8 mouse cellular contexts compared by ENCODE assay signal in genomic region chr10:115316313-115316712, GRCm38 (mm10). TPM values are rescaled to one million over a fixed set of nuclear protein-coding genes. Genes with fewer than 3 reads are reported as not detected.
DNase-seq lines count a peak whose midpoint lies in the region; ATAC-seq and TF ChIP-seq lines count a peak whose summit lies in the region.

No protein-coding gene starts in this region.

- peaks cover 28% of the 10 kb centered on the region for H3K4me1 ChIP-seq in lung, embryonic 15.5 days
- H3K4me1 ChIP-seq in lung, adult 2 months (ENCODE audit: control insufficient read depth, insufficient read depth, low read length), result peaks cover 26% of the 10 kb centered on the region
- H3K4me1 ChIP-seq in intestine, embryonic 14.5 days (replicated peaks; ENCODE audit: control insufficient read depth, insufficient read depth, low read length), result peaks cover 19% of the 10 kb centered on the region
- peaks cover 20% of the 10 kb centered on the region for H3K4me1 ChIP-seq in neural tube, embryonic 14.5 days (ENCODE audit: control insufficient read depth, insufficient read depth, low read length)

- peak overlapping the region; percentile 96 for H3K27ac ChIP-seq in lung, embryonic 15.5 days
- H3K27ac ChIP-seq in intestine, embryonic 14.5 days (ENCODE audit: low read depth), result peak overlapping the region; percentile 94; the same call in 1 of the 2 replicates
- peak overlapping the region; percentile 98; the same call in 1 of the 2 replicates for H3K27ac ChIP-seq in neural tube, embryonic 14.5 days (ENCODE audit: low read depth, low read length)

- H3K4me3 ChIP-seq in lung, embryonic 15.5 days, result peak overlapping the region; percentile 80
- no peak overlapping the region for H3K4me3 ChIP-seq in lung, adult 2 months (replicated peaks; ENCODE audit: extremely low read depth, low read depth, low read length)
- H3K4me3 ChIP-seq in intestine, embryonic 14.5 days (ENCODE audit: low read depth, low read length), result peak overlapping the region; percentile 88
- H3K4me3 ChIP-seq in neural tube, embryonic 14.5 days (ENCODE audit: low read depth, low read length), result peak overlapping the region; percentile 93

- H3K9ac ChIP-seq in lung, embryonic 15.5 days, result no peak overlapping the region
- peak overlapping the region; percentile 93 for H3K9ac ChIP-seq in intestine, embryonic 14.5 days (ENCODE audit: low read length)
- no peak overlapping the region; the same call in 1 of the 2 replicates for H3K9ac ChIP-seq in neural tube, embryonic 14.5 days (replicated peaks; ENCODE audit: low read depth, low read length)

- no peak for TF ChIP-seq POLR2A in lung, adult 2 months (IDR thresholded peaks at IDR 0.05; ENCODE audit: borderline replicate concordance, extremely low read depth, low read depth, low read length)

- H3K9me3 ChIP-seq in lung, embryonic 15.5 days, result no peaks in the 10 kb centered on the region
- H3K9me3 ChIP-seq in intestine, embryonic 14.5 days (ENCODE audit: control insufficient read depth, low read length), result no peaks in the 10 kb centered on the region
- H3K9me3 ChIP-seq in neural tube, embryonic 14.5 days (ENCODE audit: control insufficient read depth, low read length), result no peaks in the 10 kb centered on the region

- TF ChIP-seq CTCF in lung, adult 2 months (IDR thresholded peaks at IDR 0.05; ENCODE audit: insufficient read depth, low read length), result no peak

- no peaks in the 10 kb centered on the region for H3K36me3 ChIP-seq in lung, embryonic 15.5 days
- no peaks in the 10 kb centered on the region for H3K36me3 ChIP-seq in intestine, embryonic 14.5 days (ENCODE audit: control insufficient read depth, insufficient read depth, low read length)
- H3K36me3 ChIP-seq in neural tube, embryonic 14.5 days (ENCODE audit: control insufficient read depth, insufficient read depth, low read length), result no peaks in the 10 kb centered on the region

- WGBS in lung, embryonic 15.5 days, result 50% methylated on average over 11 of the region's 11 CpGs
- 50% methylated on average over 11 of the region's 11 CpGs for WGBS in lung, adult 2 months
- WGBS in intestine, embryonic 14.5 days, result 65% methylated on average over 11 of the region's 11 CpGs
- 57% methylated on average over 11 of the region's 11 CpGs for WGBS in neural tube, embryonic 14.5 days

- no peak for ATAC-seq in lung, embryonic 15.5 days (ENCODE audit: borderline replicate concordance, extremely low read depth, low FRiP score, low TSS enrichment)
- ATAC-seq in intestine, embryonic 14.5 days (replicated peaks; ENCODE audit: low FRiP score, low TSS enrichment, low read depth), result no peak
- ATAC-seq in neural tube, embryonic 14.5 days (ENCODE audit: low read depth), result no peak

- DNase-seq in lung, adult 2 months, result no peak
- DNase-seq in c-Kit-positive CD71-positive TER-119-positive erythroid progenitor cells, embryonic 14.5 days (ENCODE audit: low spot score), result peak; percentile 32
- DNase-seq in intestine, embryonic 14.5 days (ENCODE audit: low spot score), result no peak
- DNase-seq in cerebellum, adult 9-10 months, result no peak
- DNase-seq in adrenal gland, postnatal 4 days (ENCODE audit: low spot score in 2 of 2), result no peak
- no peak for DNase-seq in layer of hippocampus, postnatal 36 days

- peak overlapping the region; percentile 78 for H3K4me2 ChIP-seq in lung, embryonic 15.5 days
- peak overlapping the region; percentile 68 for H3K4me2 ChIP-seq in intestine, embryonic 14.5 days (ENCODE audit: low read length)
- peak overlapping the region; percentile 55 for H3K4me2 ChIP-seq in neural tube, embryonic 14.5 days (ENCODE audit: low read depth, low read length)

- H3K27me3 ChIP-seq in lung, embryonic 15.5 days, result no peaks in the 10 kb centered on the region
- H3K27me3 ChIP-seq in intestine, embryonic 14.5 days (replicated peaks; ENCODE audit: control insufficient read depth, insufficient read depth, low read length), result no peaks in the 10 kb centered on the region
- H3K27me3 ChIP-seq in neural tube, embryonic 14.5 days (ENCODE audit: control insufficient read depth, insufficient read depth, low read length), result no peaks in the 10 kb centered on the region; the same call in 1 of the 2 replicates

RNA-seq across cellular contexts. Expression of gene Rab21, which starts 0.9 kb away (rescaled TPM):
- polyA plus RNA-seq in lung, embryonic 15.5 days (2015; fragmentation: Nextera tagmentation; extraction: Ambion mirVana), result 4.7 and 5.9 TPM in 2 replicates
- 25.4 and 27.9 TPM in 2 replicates for polyA plus RNA-seq in lung, adult 2 months (2012; rRNA removed)
- polyA plus RNA-seq in intestine, embryonic 14.5 days (2014; fragmentation: Nextera tagmentation; extraction: Ambion mirVana), result 6.9 and 7.5 TPM in 2 replicates
- 13.8 and 15.4 TPM in 2 replicates for polyA plus RNA-seq in neural tube, embryonic 14.5 days (2014; fragmentation: Nextera tagmentation; extraction: Ambion mirVana)
- 10 to 100 TPM; 47.3 to 48.6 TPM for total RNA-seq in adrenal gland, postnatal 4 days (2021)
- 10 to 100 TPM; 52.7 to 58.9 TPM for total RNA-seq in layer of hippocampus, postnatal 36 days (2021)

RNA-seq across cellular contexts. Expression of gene Tmem19, which starts 46.0 kb away (rescaled TPM):
- 23.2 and 29.3 TPM in 2 replicates for polyA plus RNA-seq in lung, embryonic 15.5 days (2015; fragmentation: Nextera tagmentation; extraction: Ambion mirVana)
- 10.1 and 18.3 TPM in 2 replicates for polyA plus RNA-seq in lung, adult 2 months (2012; rRNA removed)
- 26.5 and 33.2 TPM in 2 replicates for polyA plus RNA-seq in intestine, embryonic 14.5 days (2014; fragmentation: Nextera tagmentation; extraction: Ambion mirVana)
- 39.3 and 42.1 TPM in 2 replicates for polyA plus RNA-seq in neural tube, embryonic 14.5 days (2014; fragmentation: Nextera tagmentation; extraction: Ambion mirVana)
- total RNA-seq in adrenal gland, postnatal 4 days (2021), result 10 to 100 TPM; 34.1 to 42.3 TPM
- 10 to 100 TPM; 39.7 to 41.7 TPM for total RNA-seq in layer of hippocampus, postnatal 36 days (2021)
